Mouse (Mus musculus): ENCODE data around the gene Disc1. TPM values are rescaled to one million over a fixed set of nuclear protein-coding genes. Genes with fewer than 3 reads are reported as not detected.
A peak's percentile ranks its signal among the peaks of the same experiment; 100 is the strongest.

Gene Disc1
- total and polyA plus RNA-seq, 2 experiments from 2014 or later: 1.2 to 5.2 TPM

DNA sequence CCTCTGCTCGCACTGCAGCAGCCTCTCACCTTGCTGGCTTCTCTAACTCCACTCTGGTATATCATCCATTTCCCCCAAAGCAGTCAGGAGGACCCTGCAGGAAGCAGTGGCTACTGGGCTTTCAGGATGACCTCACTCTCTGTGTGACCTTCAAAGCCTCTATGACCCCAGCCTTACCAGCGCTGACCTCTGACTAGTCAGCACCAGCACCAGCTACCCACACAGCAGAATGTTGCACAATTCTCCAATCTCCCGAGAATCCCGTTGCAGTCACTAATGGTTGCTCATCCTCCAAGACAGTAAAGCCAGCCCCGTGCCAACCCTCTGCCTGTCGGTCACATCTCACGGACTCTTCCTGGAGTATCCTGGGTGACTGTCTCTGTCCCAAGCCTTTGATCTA, 73.6 kb downstream of the Disc1 start:
- H3K9ac ChIP-seq (replicated peaks; ENCODE audit: low read depth, low read length): no peak overlapping the region
- peaks cover 14% of the 10 kb centered on the region for H3K4me1 ChIP-seq (ENCODE audit: control insufficient read depth, insufficient read depth)
- no peaks in the 10 kb centered on the region for H3K27me3 ChIP-seq (ENCODE audit: control insufficient read depth, insufficient read depth, low read length)
- no peak for TF ChIP-seq CTCF (IDR thresholded peaks at IDR 0.05; ENCODE audit: low read depth)
- no peak for TF ChIP-seq EP300 (IDR thresholded peaks at IDR 0.05; ENCODE audit: low read depth)
- DNase-seq (ENCODE audit: low spot score): no peak
- H3K4me2 ChIP-seq (ENCODE audit: low read depth, low read length): no peak overlapping the region
- no peaks in the 10 kb centered on the region for H3K9me3 ChIP-seq (replicated peaks; ENCODE audit: control insufficient read depth, low read length)
- H3K36me3 ChIP-seq (replicated peaks; ENCODE audit: control insufficient read depth, insufficient read depth, low read length): no peaks in the 10 kb centered on the region
- H3K27ac ChIP-seq (ENCODE audit: low read depth): no peak overlapping the region
- no peak overlapping the region for H3K4me3 ChIP-seq (ENCODE audit: low read depth, low read length)
- 77% methylated on average over 7 of the region's 7 CpGs for WGBS
- no peak for ATAC-seq (ENCODE audit: insufficient read depth, low read depth)

DNA sequence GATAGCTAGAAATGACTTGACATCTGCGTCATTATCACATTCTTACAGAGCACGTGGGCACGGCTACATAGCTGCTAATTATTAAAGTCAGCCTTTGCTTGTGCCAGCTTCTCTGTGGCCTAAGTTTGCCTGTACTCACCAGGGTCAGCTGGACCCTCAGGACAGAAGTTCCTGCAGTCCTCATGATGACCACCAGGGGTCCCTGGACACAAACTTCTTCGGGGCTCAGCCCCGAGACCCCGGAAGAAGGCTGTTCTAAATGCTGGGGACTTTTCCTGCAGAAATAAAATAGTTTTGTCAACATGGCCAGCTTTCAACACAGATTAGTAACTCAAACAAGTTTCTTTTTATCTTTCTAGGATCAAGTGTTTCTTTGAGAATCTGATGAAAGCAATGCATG, 74.3 kb downstream of the Disc1 start:
- H3K27me3 ChIP-seq (ENCODE audit: control insufficient read depth, insufficient read depth, low read length): no peaks in the 10 kb centered on the region
- H3K27ac ChIP-seq (ENCODE audit: low read depth): no peak overlapping the region
- H3K4me3 ChIP-seq (ENCODE audit: low read depth, low read length): no peak overlapping the region
- H3K4me2 ChIP-seq (ENCODE audit: low read depth, low read length): no peak overlapping the region
- ATAC-seq (ENCODE audit: insufficient read depth, low read depth) (no peak), DNase-seq (ENCODE audit: low spot score) (peak; percentile 63)
- TF ChIP-seq CTCF (IDR thresholded peaks at IDR 0.05; ENCODE audit: low read depth): peak; percentile 71
- no peak for TF ChIP-seq EP300 (IDR thresholded peaks at IDR 0.05; ENCODE audit: low read depth)
- H3K36me3 ChIP-seq (replicated peaks; ENCODE audit: control insufficient read depth, insufficient read depth, low read length): no peaks in the 10 kb centered on the region
- H3K4me1 ChIP-seq (ENCODE audit: control insufficient read depth, insufficient read depth): peaks cover 14% of the 10 kb centered on the region
- 20% methylated on average over 6 of the region's 6 CpGs for WGBS
- no peaks in the 10 kb centered on the region for H3K9me3 ChIP-seq (replicated peaks; ENCODE audit: control insufficient read depth, low read length)
- no peak overlapping the region for H3K9ac ChIP-seq (replicated peaks; ENCODE audit: low read depth, low read length)

DNA sequence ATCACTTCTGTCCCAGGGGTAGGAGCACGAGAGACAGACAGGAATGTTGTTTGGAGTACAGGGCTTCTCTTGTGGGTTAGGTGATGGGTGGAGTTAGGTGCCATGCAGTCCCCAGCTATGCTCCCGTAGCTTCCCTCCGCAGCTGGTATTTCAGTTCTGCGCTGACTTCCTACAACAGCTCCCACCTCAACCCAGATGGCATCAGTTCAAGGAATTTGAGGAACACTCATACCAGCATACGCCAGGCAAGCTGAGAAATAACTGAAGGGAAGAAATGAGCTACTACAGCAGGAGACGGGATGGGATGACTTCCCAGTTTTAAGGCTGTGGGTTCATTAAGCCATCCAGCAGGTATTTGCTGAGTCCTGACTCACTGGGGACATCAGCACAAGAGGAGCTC, 76.8 kb downstream of the Disc1 start:
- no peak for DNase-seq (ENCODE audit: low spot score)
- H3K4me1 ChIP-seq (ENCODE audit: control insufficient read depth, insufficient read depth): peaks cover 20% of the 10 kb centered on the region
- peak overlapping the region; percentile 9; the same call in 1 of the 2 replicates for H3K27ac ChIP-seq (ENCODE audit: low read depth)
- no peak overlapping the region for H3K4me3 ChIP-seq (ENCODE audit: low read depth, low read length)
- no peak overlapping the region for H3K4me2 ChIP-seq (ENCODE audit: low read depth, low read length)
- ATAC-seq (ENCODE audit: insufficient read depth, low read depth): 0 out of 2 replicates have a peak, but pooled peaks have one; percentile 14
- no peaks in the 10 kb centered on the region for H3K27me3 ChIP-seq (ENCODE audit: control insufficient read depth, insufficient read depth, low read length)
- no peaks in the 10 kb centered on the region for H3K36me3 ChIP-seq (replicated peaks; ENCODE audit: control insufficient read depth, insufficient read depth, low read length)
- no peak overlapping the region for H3K9ac ChIP-seq (replicated peaks; ENCODE audit: low read depth, low read length)
- H3K9me3 ChIP-seq (replicated peaks; ENCODE audit: control insufficient read depth, low read length): no peaks in the 10 kb centered on the region
- WGBS: 36% methylated on average over 6 of the region's 6 CpGs
- TF ChIP-seq EP300 (IDR thresholded peaks at IDR 0.05; ENCODE audit: low read depth): no peak
- TF ChIP-seq CTCF (IDR thresholded peaks at IDR 0.05; ENCODE audit: low read depth): no peak

DNA sequence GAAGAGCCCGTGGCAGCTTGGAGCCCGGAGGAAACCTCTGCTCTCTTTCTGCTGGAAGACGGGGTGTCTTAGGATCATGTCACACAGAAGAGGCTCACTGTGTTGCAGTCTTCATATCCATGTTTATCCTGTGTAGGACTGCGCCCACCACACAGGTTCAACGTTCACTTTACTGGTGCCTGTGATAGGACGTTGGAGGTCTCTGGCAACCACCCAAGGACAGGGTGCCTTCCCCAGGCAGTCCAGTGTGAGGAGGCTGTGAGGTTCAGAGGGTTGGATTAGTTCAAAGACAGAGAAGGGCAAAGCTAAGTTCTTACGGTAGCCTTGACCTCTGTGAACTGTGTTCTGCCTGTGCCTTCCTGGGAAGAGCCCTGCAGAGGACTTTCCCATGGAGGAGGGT, 77.3 kb downstream of the Disc1 start:
- ATAC-seq (ENCODE audit: insufficient read depth, low read depth): peak; percentile 18; the same call in 1 of the 2 replicates
- no peak for TF ChIP-seq CTCF (IDR thresholded peaks at IDR 0.05; ENCODE audit: low read depth)
- TF ChIP-seq EP300 (IDR thresholded peaks at IDR 0.05; ENCODE audit: low read depth): no peak
- Histone ChIP-seq H3K27me3 (ENCODE audit: control insufficient read depth, insufficient read depth, low read length) (no peaks in the 10 kb centered on the region), H3K27ac (ENCODE audit: low read depth) (peak overlapping the region; percentile 9; the same call in 1 of the 2 replicates), H3K4me1 (ENCODE audit: control insufficient read depth, insufficient read depth) (peaks cover 20% of the 10 kb centered on the region), H3K9ac (replicated peaks; ENCODE audit: low read depth, low read length) (no peak overlapping the region), H3K4me3 (ENCODE audit: low read depth, low read length) (no peak overlapping the region), H3K4me2 (ENCODE audit: low read depth, low read length) (no peak overlapping the region), H3K9me3 (replicated peaks; ENCODE audit: control insufficient read depth, low read length) (no peaks in the 10 kb centered on the region), H3K36me3 (replicated peaks; ENCODE audit: control insufficient read depth, insufficient read depth, low read length) (no peaks in the 10 kb centered on the region)
- peak; percentile 35 for DNase-seq (ENCODE audit: low spot score)
- WGBS: 55% methylated on average over 7 of the region's 7 CpGs

DNA sequence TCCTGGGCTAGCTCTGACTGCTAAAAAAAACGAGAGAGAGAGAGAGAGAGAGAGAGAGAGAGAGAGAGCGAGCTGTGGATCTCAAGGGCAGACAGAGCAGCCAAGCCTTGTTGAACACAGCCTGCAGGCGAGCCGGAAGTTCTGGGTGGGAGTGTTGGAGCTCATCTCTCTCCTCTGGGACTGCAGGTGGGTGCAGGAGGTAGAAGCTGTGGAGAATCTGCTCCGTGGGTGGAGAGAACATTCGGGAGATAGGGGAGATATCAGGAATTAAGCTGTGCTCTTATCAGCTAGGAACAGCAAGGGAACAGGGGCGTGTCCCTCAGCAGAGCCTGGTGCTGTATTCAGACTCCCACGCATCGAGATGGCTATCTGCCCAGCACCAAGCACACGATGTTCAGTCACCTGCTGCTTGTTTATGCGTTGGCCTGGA, 79.7 kb downstream of the Disc1 start:
- H3K4me2 ChIP-seq (ENCODE audit: low read depth, low read length): no peak overlapping the region
- no peak overlapping the region for H3K27ac ChIP-seq (ENCODE audit: low read depth)
- H3K4me3 ChIP-seq (ENCODE audit: low read depth, low read length): no peak overlapping the region
- peaks cover 20% of the 10 kb centered on the region for H3K4me1 ChIP-seq (ENCODE audit: control insufficient read depth, insufficient read depth)
- DNase-seq (ENCODE audit: low spot score): no peak
- no peaks in the 10 kb centered on the region for H3K36me3 ChIP-seq (replicated peaks; ENCODE audit: control insufficient read depth, insufficient read depth, low read length)
- H3K9ac ChIP-seq (replicated peaks; ENCODE audit: low read depth, low read length): no peak overlapping the region
- 24% methylated on average over 11 of the region's 11 CpGs for WGBS
- no peaks in the 10 kb centered on the region for H3K27me3 ChIP-seq (ENCODE audit: control insufficient read depth, insufficient read depth, low read length)
- no peaks in the 10 kb centered on the region for H3K9me3 ChIP-seq (replicated peaks; ENCODE audit: control insufficient read depth, low read length)
- TF ChIP-seq CTCF (IDR thresholded peaks at IDR 0.05; ENCODE audit: low read depth) (no peak), EP300 (IDR thresholded peaks at IDR 0.05; ENCODE audit: low read depth) (peak; percentile 81)
- peak; percentile 22; the same call in 1 of the 2 replicates for ATAC-seq (ENCODE audit: insufficient read depth, low read depth)

DNA sequence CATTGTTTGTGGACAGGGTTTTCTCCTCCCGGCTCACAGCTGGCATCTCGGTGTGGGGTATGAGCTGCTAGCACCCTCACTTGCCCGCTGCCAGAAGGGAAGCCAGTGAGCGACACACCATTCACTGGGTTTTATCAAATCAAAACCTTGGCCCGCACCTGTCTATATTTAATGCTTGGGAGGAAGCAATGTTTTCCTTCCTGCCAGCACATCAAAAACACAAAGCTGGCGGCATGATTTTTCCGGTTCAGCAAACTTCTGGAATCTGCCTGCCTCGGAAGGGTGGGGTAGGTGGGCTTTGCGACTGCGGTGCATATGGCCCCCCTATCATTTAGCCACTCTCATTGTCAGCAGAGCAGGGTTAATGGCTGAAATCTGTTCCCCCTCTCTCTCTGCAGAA, 80.9 kb downstream of the Disc1 start:
- H3K27ac ChIP-seq (ENCODE audit: low read depth): peak overlapping the region; percentile 52

More for the DNA sequence above, 80.9 kb downstream of the Disc1 start:
- no peak overlapping the region for H3K4me2 ChIP-seq (ENCODE audit: low read depth, low read length)
- no peaks in the 10 kb centered on the region for H3K9me3 ChIP-seq (replicated peaks; ENCODE audit: control insufficient read depth, low read length)
- ATAC-seq (ENCODE audit: insufficient read depth, low read depth): no peak
- H3K4me3 ChIP-seq (ENCODE audit: low read depth, low read length): no peak overlapping the region
- WGBS: 66% methylated on average over 10 of the region's 10 CpGs
- peaks cover 20% of the 10 kb centered on the region for H3K4me1 ChIP-seq (ENCODE audit: control insufficient read depth, insufficient read depth)
- no peak for DNase-seq (ENCODE audit: low spot score)
- H3K27me3 ChIP-seq (ENCODE audit: control insufficient read depth, insufficient read depth, low read length): no peaks in the 10 kb centered on the region
- H3K36me3 ChIP-seq (replicated peaks; ENCODE audit: control insufficient read depth, insufficient read depth, low read length): no peaks in the 10 kb centered on the region
- TF ChIP-seq CTCF (IDR thresholded peaks at IDR 0.05; ENCODE audit: low read depth) (no peak), EP300 (IDR thresholded peaks at IDR 0.05; ENCODE audit: low read depth) (peak; percentile 60; the same call in 1 of the 2 replicates)
- no peak overlapping the region for H3K9ac ChIP-seq (replicated peaks; ENCODE audit: low read depth, low read length)
